Mouse (Mus musculus) Patski (cell line): ENCODE measurements around the gene Wdr38. TPM values are rescaled to one million over a fixed set of nuclear protein-coding genes. Genes with fewer than 3 reads are reported as not detected.

Source experiments
- ATAC-seq: fragments of 100-300 bp; one replicate; pipeline ENCODE4 v1.8.0; 2021
- CTCF ChIA-PET: fragments of 350-600 bp; sonication (Branson Sonifier 250); formaldehyde crosslinking; loops from one replicate; lab custom pipeline; 2022; ENCODE audit warnings: inconsistent platforms; lab: Charles Lee
- POLR2A ChIA-PET: fragments of 350-600 bp; sonication (Branson Sonifier 250); formaldehyde crosslinking; loops from one replicate; lab custom pipeline; 2022; ENCODE audit warnings: antibody characterized with exemption, inconsistent platforms; lab: Charles Lee
- DNase-seq: peaks from one replicate; pipeline ENCODE4 v3.0.0-alpha.2; 2011; ENCODE audit warnings: low read depth, low spot score
- H3K27me3 ChIP-seq: fragments of 371-371 bp; one replicate; pipeline ENCODE4 v1.5.1; 2021
- CTCF ChIP-seq: fragments of 100-300 bp; IDR thresholded peaks from one replicate; pipeline ENCODE4 v1.5.1; 2021
- in situ Hi-C: fragments of 300-500 bp; cut with MboI; formaldehyde crosslinking; loops from 3 replicates; pipeline ENCODE4 v1.11.1; 2018; ENCODE audit warnings: low pct_unique_long_range_greater_than_20kb, mixed read lengths
- polyA plus RNA-seq: library from polyadenylated mRNA; unstranded; gene quantifications from one replicate; pipeline ENCODE4 v1.2.3, GENCODE M21; 2021

The Wdr38 gene
- polyA plus RNA-seq, 1 experiment from 2014 or later = 0.40 TPM

DNA sequence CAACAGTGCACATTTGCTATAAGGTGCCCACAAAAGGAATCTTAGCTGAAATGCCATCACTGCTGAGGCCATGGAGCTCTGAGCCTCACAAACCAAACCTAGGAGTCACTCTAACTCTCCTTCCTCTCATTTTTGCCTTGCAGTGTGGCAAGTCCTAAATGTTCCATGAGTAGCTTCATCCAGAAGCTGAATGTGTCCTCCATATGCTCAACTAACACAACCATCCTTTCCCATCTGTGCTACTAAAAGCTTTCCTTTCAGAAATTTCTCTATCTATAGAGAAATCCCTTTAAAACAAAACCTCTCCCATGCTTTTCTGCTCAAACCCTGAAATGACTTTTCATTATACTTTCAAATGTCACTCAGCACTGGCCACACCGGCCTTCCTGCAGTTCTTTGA, 34.3 kb downstream of the Wdr38 start:
- CTCF ChIA-PET = interaction anchor here (0.8 to 1.5 kb wide), 2 partner anchors 11 to 20 kb away, joined by 3 to 5 read pairs; no protein-coding TSS in a partner anchor
- ATAC-seq = no peak
- POLR2A ChIA-PET = no interaction called here
- in situ Hi-C loops = loop anchor here (25.0 kb wide), 1 partner anchor 1644 kb away; no protein-coding TSS in a partner anchor
- no peak for TF ChIP-seq CTCF
- no peaks in the 10 kb centered on the region for H3K27me3 ChIP-seq
- no peak for DNase-seq

DNA sequence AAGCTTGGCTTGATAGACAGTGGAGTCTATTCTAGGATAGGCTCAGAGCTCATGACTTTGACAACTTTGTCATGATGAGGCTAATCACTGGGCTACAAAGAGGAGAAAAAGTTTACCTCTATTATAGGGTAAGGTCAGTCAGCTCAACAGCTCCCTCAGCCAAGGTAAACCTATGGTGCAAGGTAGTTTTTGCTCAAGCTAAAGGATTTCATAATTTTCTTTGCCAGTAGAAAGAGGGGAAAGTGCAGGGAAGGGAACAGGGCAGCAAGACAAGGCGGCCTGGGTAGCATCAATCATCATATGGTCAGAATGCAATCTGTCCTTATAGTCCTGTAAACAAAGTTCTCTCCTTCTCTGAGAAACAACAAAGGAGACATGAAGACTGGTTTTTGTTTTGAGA, 42.9 kb downstream of the Wdr38 start:
- DNase-seq (no peak), ATAC-seq (no peak)
- in situ Hi-C loops = loop anchor here (25.0 kb wide), 1 partner anchor 1653 kb away; no protein-coding TSS in a partner anchor
- ChIA-PET POLR2A (no interaction called here), CTCF (interaction anchor here (0.8 to 1.5 kb wide), 5 partner anchors 10 to 48 kb away, joined by 3 to 5 read pairs (median 3); no protein-coding TSS in a partner anchor)
- no peak for TF ChIP-seq CTCF
- no peaks in the 10 kb centered on the region for H3K27me3 ChIP-seq

DNA sequence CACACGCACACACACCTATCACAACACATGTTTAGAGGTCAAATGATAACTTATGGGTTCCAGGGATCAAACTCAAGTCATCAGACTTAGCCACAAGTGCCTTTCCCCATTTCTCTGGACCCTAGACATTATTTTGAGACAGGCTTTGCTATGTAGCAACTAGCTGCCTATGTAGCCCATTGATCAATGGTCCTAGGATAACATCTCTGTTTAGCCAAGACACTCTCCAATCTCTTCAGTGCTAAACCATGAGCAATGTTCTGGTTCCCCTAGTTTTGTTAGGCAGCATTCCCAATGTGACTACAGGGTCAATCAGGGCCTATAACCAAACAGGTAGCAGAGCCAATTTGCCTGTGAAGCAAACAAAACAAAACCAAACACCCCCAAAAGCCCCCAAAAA, 51.2 kb downstream of the Wdr38 start:
- in situ Hi-C loops = loop anchor here (25.0 kb wide), 1 partner anchor 1661 kb away; no protein-coding TSS in a partner anchor
- DNase-seq (no peak), ATAC-seq (no peak)
- TF ChIP-seq CTCF = no peak
- H3K27me3 ChIP-seq = no peaks in the 10 kb centered on the region
- ChIA-PET CTCF (interaction anchor here (0.9 kb wide), 1 partner anchor 14 kb away, joined by 3 read pairs; no protein-coding TSS in a partner anchor), POLR2A (interaction anchor here (1.3 kb wide), 1 partner anchor 38 kb away, joined by 3 read pairs; no protein-coding TSS in a partner anchor)

Other genes starting within 250 kb of the Wdr38 start
- gene Nr6a1, start 69.8 kb upstream of the Wdr38 start, polyA plus RNA-seq = 4.9 TPM
- gene Olfml2a, start 65.5 kb upstream of the Wdr38 start, polyA plus RNA-seq = 0.01 TPM
- 93.2 TPM for gene Arpc5l, start 7.9 kb downstream of the Wdr38 start, polyA plus RNA-seq
- gene Rpl35, start 8.1 kb downstream of the Wdr38 start, polyA plus RNA-seq = 505 TPM
- gene Golga1, start 68.1 kb downstream of the Wdr38 start, polyA plus RNA-seq = 31.3 TPM
- gene Scai, start 193.3 kb downstream of the Wdr38 start, polyA plus RNA-seq = 11.3 TPM
- gene Ppp6c, start 229.0 kb downstream of the Wdr38 start, polyA plus RNA-seq = 53.9 TPM